10 mouse cellular contexts compared by ENCODE assay signal in the genomic region with DNA sequence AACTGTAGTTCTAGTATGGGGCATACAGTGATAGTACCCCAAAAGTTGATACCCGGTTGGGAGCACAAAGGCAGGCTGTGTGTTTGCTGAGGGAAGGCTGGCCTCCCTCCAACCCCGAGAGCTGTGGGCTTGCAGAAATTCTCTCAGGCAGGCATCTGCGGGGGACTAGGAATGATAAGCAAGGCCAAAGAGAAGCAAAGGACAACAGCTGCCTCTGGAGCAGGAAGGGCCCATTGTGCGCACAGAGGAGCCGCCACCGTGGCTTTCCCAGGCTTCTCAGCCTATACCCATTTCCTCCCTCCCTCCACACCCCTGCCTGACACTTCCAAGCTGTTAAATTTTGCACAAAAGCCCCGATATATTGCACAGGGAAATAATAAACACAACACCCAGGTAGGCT. TPM values are rescaled to one million over a fixed set of nuclear protein-coding genes. Genes with fewer than 3 reads are reported as not detected.
DNase-seq lines count a peak whose midpoint lies in the region; ATAC-seq lines count a peak whose summit lies in the region.
"Had no signal": no experiment of that assay in that cellular context is flagged by ENCODE, and none has a peak within 500 bp of the region (broad histone marks: within the 10 kb centered on the region; RNA-seq: fewer than 3 reads in every experiment).

No protein-coding gene starts in this region.

- H3K4me1 ChIP-seq in limb, embryonic 12.5 days (replicated peaks), result peaks cover 7% of the 10 kb centered on the region; the same call in 1 of the 2 replicates
- H3K4me1 ChIP-seq in limb, embryonic 10.5 days, result peaks cover 17% of the 10 kb centered on the region
- H3K4me1 ChIP-seq in forebrain, embryonic 13.5 days, result peaks cover 24% of the 10 kb centered on the region
- H3K4me1 ChIP-seq in liver, embryonic 13.5 days (replicated peaks), result peaks cover 63% of the 10 kb centered on the region
- peaks cover 11% of the 10 kb centered on the region; the same call in 1 of the 2 replicates for H3K4me1 ChIP-seq in stomach, embryonic 15.5 days

- peaks cover 48% of the 10 kb centered on the region for H3K27me3 ChIP-seq in limb, embryonic 12.5 days
- H3K27me3 ChIP-seq in limb, embryonic 10.5 days (ENCODE audit: low read depth, poor library complexity, severe bottlenecking), result peaks cover 33% of the 10 kb centered on the region
- H3K27me3 ChIP-seq in forebrain, embryonic 13.5 days, result no peaks in the 10 kb centered on the region
- H3K27me3 ChIP-seq in liver, embryonic 13.5 days, result peaks cover 18% of the 10 kb centered on the region
- H3K27me3 ChIP-seq in stomach, embryonic 15.5 days (replicated peaks), result 0 out of 2 replicates have a peak, but pooled peaks cover 12% of the 10 kb centered on the region

- H3K36me3 ChIP-seq in limb, embryonic 12.5 days, result no peaks in the 10 kb centered on the region
- H3K36me3 ChIP-seq in limb, embryonic 10.5 days, result no peaks in the 10 kb centered on the region
- H3K36me3 ChIP-seq in forebrain, embryonic 13.5 days (ENCODE audit: poor library complexity, severe bottlenecking), result no peaks in the 10 kb centered on the region
- H3K36me3 ChIP-seq in liver, embryonic 13.5 days, result no peaks in the 10 kb centered on the region
- no peaks in the 10 kb centered on the region for H3K36me3 ChIP-seq in stomach, embryonic 15.5 days

- H3K27ac ChIP-seq in limb, embryonic 12.5 days, result no peak overlapping the region
- H3K27ac ChIP-seq in limb, embryonic 10.5 days, result no peak overlapping the region
- H3K27ac ChIP-seq in forebrain, embryonic 13.5 days, result peak overlapping the region; percentile 63
- peak overlapping the region; percentile 60 for H3K27ac ChIP-seq in liver, embryonic 13.5 days
- peak overlapping the region; percentile 52; the same call in 1 of the 2 replicates for H3K27ac ChIP-seq in stomach, embryonic 15.5 days

- WGBS in limb, embryonic 12.5 days, result 9% methylated on average over 7 of the region's 7 CpGs
- 10% methylated on average over 7 of the region's 7 CpGs for WGBS in limb, embryonic 10.5 days
- 1% methylated on average over 7 of the region's 7 CpGs for WGBS in forebrain, embryonic 13.5 days
- WGBS in liver, embryonic 13.5 days (ENCODE audit: insufficient replicate concordance), result 11% methylated on average over 7 of the region's 7 CpGs
- WGBS in stomach, embryonic 15.5 days, result 7% methylated on average over 7 of the region's 7 CpGs

- no peak overlapping the region for H3K4me2 ChIP-seq in limb, embryonic 12.5 days
- peak overlapping the region; percentile 85 for H3K4me2 ChIP-seq in forebrain, embryonic 13.5 days
- peak overlapping the region; percentile 98 for H3K4me2 ChIP-seq in liver, embryonic 13.5 days
- peak overlapping the region; percentile 96 for H3K4me2 ChIP-seq in stomach, embryonic 15.5 days

- ATAC-seq in limb, embryonic 12.5 days (ENCODE audit: insufficient number of reproducible peaks, insufficient read depth, low FRiP score, low TSS enrichment, low read depth), result no peak
- ATAC-seq in forebrain, embryonic 13.5 days, result no peak
- no peak for ATAC-seq in liver, embryonic 13.5 days (ENCODE audit: low read depth)
- ATAC-seq in stomach, embryonic 15.5 days (ENCODE audit: insufficient read depth, low FRiP score, low read depth), result no peak; the same call in 1 of the 2 replicates

- no peak for DNase-seq in limb, embryonic 10.5 days (ENCODE audit: low spot score)
- DNase-seq in liver, embryonic 13.5 days, result no peak
- no peak for DNase-seq in thymus, postnatal 0 days (ENCODE audit: low spot score)
- DNase-seq in thymus, postnatal 4 days, result no peak
- DNase-seq in lung, postnatal 10 days, result no peak
- DNase-seq: gastrocnemius, postnatal 10 days; lung, postnatal 14 days had no signal

- no peaks in the 10 kb centered on the region for H3K9me3 ChIP-seq in limb, embryonic 12.5 days
- no peaks in the 10 kb centered on the region for H3K9me3 ChIP-seq in limb, embryonic 10.5 days (replicated peaks)
- H3K9me3 ChIP-seq in forebrain, embryonic 13.5 days (replicated peaks), result no peaks in the 10 kb centered on the region
- H3K9me3 ChIP-seq in liver, embryonic 13.5 days (replicated peaks), result no peaks in the 10 kb centered on the region
- H3K9me3 ChIP-seq in stomach, embryonic 15.5 days, result no peaks in the 10 kb centered on the region

- H3K9ac ChIP-seq in limb, embryonic 12.5 days (replicated peaks), result no peak overlapping the region
- H3K9ac ChIP-seq in forebrain, embryonic 13.5 days, result peak overlapping the region; percentile 93
- peak overlapping the region; percentile 12; the same call in 1 of the 2 replicates for H3K9ac ChIP-seq in liver, embryonic 13.5 days
- no peak overlapping the region for H3K9ac ChIP-seq in stomach, embryonic 15.5 days

- 0 out of 2 replicates have a peak overlapping the region, but pooled peaks have one; percentile 6 for H3K4me3 ChIP-seq in limb, embryonic 12.5 days (replicated peaks)
- no peak overlapping the region for H3K4me3 ChIP-seq in limb, embryonic 10.5 days
- H3K4me3 ChIP-seq in forebrain, embryonic 13.5 days, result peak overlapping the region; percentile 84
- H3K4me3 ChIP-seq in liver, embryonic 13.5 days (replicated peaks), result peak overlapping the region; percentile 74
- H3K4me3 ChIP-seq in stomach, embryonic 15.5 days (replicated peaks), result no peak overlapping the region

RNA-seq across cellular contexts. Expression of a gene that starts 1.4 kb away (rescaled TPM):
- 1.4 and 1.8 TPM in 2 replicates for polyA plus RNA-seq in limb, embryonic 12.5 days (2016; fragmentation: Nextera tagmentation; extraction: Ambion mirVana)
- 2.0 TPM in 2 replicates for polyA plus RNA-seq in limb, embryonic 10.5 days (2016; fragmentation: Nextera tagmentation; extraction: Ambion mirVana)
- 20.6 and 21.3 TPM in 2 replicates for polyA plus RNA-seq in forebrain, embryonic 13.5 days (2015; fragmentation: Nextera tagmentation; extraction: Ambion mirVana)
- polyA plus RNA-seq in liver, embryonic 13.5 days (2015; fragmentation: Nextera tagmentation; extraction: Ambion mirVana), result 3.1 and 3.4 TPM in 2 replicates
- 5.4 and 5.9 TPM in 2 replicates for polyA plus RNA-seq in stomach, embryonic 15.5 days (2015; fragmentation: Nextera tagmentation; extraction: Ambion mirVana)
- polyA plus RNA-seq in thymus, postnatal 0 days (2015; fragmentation: Nextera tagmentation; extraction: Ambion mirVana), result 1.3 and 1.4 TPM in 2 replicates

RNA-seq across cellular contexts. Expression of a gene that starts 15.5 kb away (rescaled TPM):
- 37.0 and 40.0 TPM in 2 replicates for polyA plus RNA-seq in limb, embryonic 12.5 days (2016; fragmentation: Nextera tagmentation; extraction: Ambion mirVana)
- 42.7 and 46.3 TPM in 2 replicates for polyA plus RNA-seq in limb, embryonic 10.5 days (2016; fragmentation: Nextera tagmentation; extraction: Ambion mirVana)
- polyA plus RNA-seq in forebrain, embryonic 13.5 days (2015; fragmentation: Nextera tagmentation; extraction: Ambion mirVana), result 23.0 and 24.0 TPM in 2 replicates
- polyA plus RNA-seq in liver, embryonic 13.5 days (2015; fragmentation: Nextera tagmentation; extraction: Ambion mirVana), result 18.3 and 21.3 TPM in 2 replicates
- 20.9 and 22.8 TPM in 2 replicates for polyA plus RNA-seq in stomach, embryonic 15.5 days (2015; fragmentation: Nextera tagmentation; extraction: Ambion mirVana)
- polyA plus RNA-seq in thymus, postnatal 0 days (2015; fragmentation: Nextera tagmentation; extraction: Ambion mirVana), result 22.0 and 22.5 TPM in 2 replicates

RNA-seq across cellular contexts. Expression of a gene that starts 39.7 kb away (rescaled TPM):
- 149 and 151 TPM in 2 replicates for polyA plus RNA-seq in limb, embryonic 12.5 days (2016; fragmentation: Nextera tagmentation; extraction: Ambion mirVana)
- polyA plus RNA-seq in limb, embryonic 10.5 days (2016; fragmentation: Nextera tagmentation; extraction: Ambion mirVana), result 116 and 138 TPM in 2 replicates
- polyA plus RNA-seq in forebrain, embryonic 13.5 days (2015; fragmentation: Nextera tagmentation; extraction: Ambion mirVana), result 190 and 207 TPM in 2 replicates
- 63.6 and 73.7 TPM in 2 replicates for polyA plus RNA-seq in liver, embryonic 13.5 days (2015; fragmentation: Nextera tagmentation; extraction: Ambion mirVana)
- 159 and 182 TPM in 2 replicates for polyA plus RNA-seq in stomach, embryonic 15.5 days (2015; fragmentation: Nextera tagmentation; extraction: Ambion mirVana)
- 155 and 165 TPM in 2 replicates for polyA plus RNA-seq in thymus, postnatal 0 days (2015; fragmentation: Nextera tagmentation; extraction: Ambion mirVana)

Comparison
In these comparisons a context has a peak if more than half of its experiments do, and no peak if none do; other contexts are left out.
1. H3K4me3 ChIP-seq: peak in limb, embryonic 12.5 days (single experiment), forebrain, embryonic 13.5 days (single experiment) and liver, embryonic 13.5 days (single experiment); none in limb, embryonic 10.5 days (single experiment) and stomach, embryonic 15.5 days (single experiment).
2. H3K27ac ChIP-seq: peak in forebrain, embryonic 13.5 days (single experiment), liver, embryonic 13.5 days (single experiment) and stomach, embryonic 15.5 days (single experiment); none in limb, embryonic 12.5 days (single experiment) and limb, embryonic 10.5 days (single experiment).
3. H3K9ac ChIP-seq: peak in forebrain, embryonic 13.5 days (single experiment) and liver, embryonic 13.5 days (single experiment); none in limb, embryonic 12.5 days (single experiment) and stomach, embryonic 15.5 days (single experiment).